Mouse (Mus musculus): ENCODE data around the gene Tor2a. TPM values are rescaled to one million over a fixed set of nuclear protein-coding genes. Genes with fewer than 3 reads are reported as not detected.

The Tor2a gene
- 1 to 10 TPM; 4.1 to 4.8 TPM for total RNA-seq (2021)
- long read RNA-seq, experiment 1, transcript Tor2a-201 (5 exons, 1,536 nt), result major isoform, 7 of 9 reads
- long read RNA-seq, experiment 1, partial matches to known transcripts, result 0 of 9 reads
- long read RNA-seq, experiment 1, other reads (novel, unspliced or antisense), result 1 of 9 reads
- long read RNA-seq, experiment 2, transcript Tor2a-201 (5 exons, 1,536 nt), result major isoform, 10 of 15 reads
- long read RNA-seq, experiment 2, partial matches to known transcripts, result 0 of 15 reads
- long read RNA-seq, experiment 2, other reads (novel, unspliced or antisense), result 3 of 15 reads

- peak; percentile 98 for DNase-seq (ENCODE audit: low spot score)
Measured at GRCm38 (mm10) chr2:32757056-32757845, at the start of gene Tor2a. TSS of gene Tor2a (plus strand) at chr2:32757234.

- DNase-seq (ENCODE audit: low spot score), result no peak
Measured at GRCm38 (mm10) chr2:32708643-32709042, 48.4 kb upstream of the Tor2a start.

GRCm38 (mm10) chr2:32709521-32710137 is 47.4 kb upstream of the Tor2a start:
- DNase-seq (ENCODE audit: low spot score), result no peak

- DNase-seq (ENCODE audit: low spot score), result no peak
Measured at GRCm38 (mm10) chr2:32710425-32710824, 46.6 kb upstream of the Tor2a start.

- DNase-seq (ENCODE audit: low spot score), result no peak
Measured at GRCm38 (mm10) chr2:32711301-32712056, 45.6 kb upstream of the Tor2a start.

- DNase-seq (ENCODE audit: low spot score), result peak; percentile 66
Measured at GRCm38 (mm10) chr2:32712108-32712551, 44.9 kb upstream of the Tor2a start.

- peak; percentile 94 for DNase-seq (ENCODE audit: low spot score)
Measured at GRCm38 (mm10) chr2:32712586-32712933, 44.5 kb upstream of the Tor2a start.

GRCm38 (mm10) chr2:32712934-32713817 is 43.9 kb upstream of the Tor2a start, which contains the start of gene Cdk9:
TSS of gene Cdk9 (minus strand) at chr2:32713076.
- peak; percentile 94 for DNase-seq (ENCODE audit: low spot score)

- no peak for DNase-seq (ENCODE audit: low spot score)
Measured at GRCm38 (mm10) chr2:32714117-32714986, 42.7 kb upstream of the Tor2a start.

GRCm38 (mm10) chr2:32714987-32715425 is 42.0 kb upstream of the Tor2a start:
- DNase-seq (ENCODE audit: low spot score), result no peak

GRCm38 (mm10) chr2:32718761-32719160 is 38.3 kb upstream of the Tor2a start:
- DNase-seq (ENCODE audit: low spot score), result no peak

GRCm38 (mm10) chr2:32720053-32720452 is 37.0 kb upstream of the Tor2a start:
- DNase-seq (ENCODE audit: low spot score), result no peak

- DNase-seq (ENCODE audit: low spot score), result no peak
Measured at GRCm38 (mm10) chr2:32720681-32721229, 36.3 kb upstream of the Tor2a start, which contains the start of gene Sh2d3c. TSS of gene Sh2d3c (plus strand) at chr2:32721055.

- DNase-seq (ENCODE audit: low spot score), result no peak
Measured at GRCm38 (mm10) chr2:32722046-32722445, 35.0 kb upstream of the Tor2a start.

GRCm38 (mm10) chr2:32722581-32722980 is 34.5 kb upstream of the Tor2a start:
- no peak for DNase-seq (ENCODE audit: low spot score)

- no peak for DNase-seq (ENCODE audit: low spot score)
Measured at GRCm38 (mm10) chr2:32724149-32724548, 32.9 kb upstream of the Tor2a start.

- no peak for DNase-seq (ENCODE audit: low spot score)
Measured at GRCm38 (mm10) chr2:32724832-32725790, 31.9 kb upstream of the Tor2a start.

- DNase-seq (ENCODE audit: low spot score), result peak; percentile 96
Measured at GRCm38 (mm10) chr2:32727435-32727834, 29.6 kb upstream of the Tor2a start.
